Mouse (Mus musculus) midbrain, embryonic 16.5 days (tissue): ENCODE data around the gene Ncf2. TPM values are rescaled to one million over a fixed set of nuclear protein-coding genes. Genes with fewer than 3 reads are reported as not detected.
"Not testable (repeated sequence)": the region's sequence is repeated elsewhere in the genome, so short reads cannot be mapped to it uniquely, and the experiment has no call there.

Source experiments
- ATAC-seq: fragments of 200-750 bp; cut with Nextera tagmentation; 2 replicates; pipeline ENCODE4 v1.8.0; 2017; ENCODE audit warnings: moderate TSS enrichment
- H3K27ac ChIP-seq: fragments of 300-500 bp; sonication (generic); 2 replicates; pipeline ENCODE4 v1.5.1; 2014; ENCODE audit warnings: mild to moderate bottlenecking, low read length, mixed read lengths
- H3K27me3 ChIP-seq: fragments of 300-500 bp; sonication (generic); 2 replicates; pipeline ENCODE4 v1.6.1; 2014; ENCODE audit warnings: low read depth, low read length, mixed read lengths; ENCODE audit not compliant: control insufficient read depth, insufficient read depth
- H3K36me3 ChIP-seq: fragments of 300-500 bp; sonication (generic); 2 replicates; pipeline ENCODE4 v1.6.1; 2014; ENCODE audit warnings: mild to moderate bottlenecking, low read length, moderate library complexity, mixed read lengths; ENCODE audit not compliant: control insufficient read depth, insufficient read depth
- H3K4me1 ChIP-seq: fragments of 300-500 bp; sonication (generic); 2 replicates; pipeline ENCODE4 v1.6.1; 2014; ENCODE audit warnings: mild to moderate bottlenecking, low read length, mixed read lengths; ENCODE audit not compliant: control insufficient read depth, insufficient read depth
- H3K4me2 ChIP-seq: fragments of 300-500 bp; sonication (generic); 2 replicates; pipeline ENCODE4 v1.6.1; 2014; ENCODE audit warnings: mild to moderate bottlenecking, low read length, mixed read lengths
- H3K4me3 ChIP-seq: fragments of 300-500 bp; sonication (generic); 2 replicates; pipeline ENCODE4 v1.5.1; 2014; ENCODE audit warnings: low read depth, mild to moderate bottlenecking, low read length, moderate library complexity, mixed read lengths
- H3K9ac ChIP-seq: fragments of 300-500 bp; sonication (generic); 2 replicates; pipeline ENCODE4 v1.6.1; 2014; ENCODE audit warnings: low read depth, low read length, mixed read lengths
- H3K9me3 ChIP-seq: fragments of 300-500 bp; sonication (generic); replicated peaks from 2 replicates; pipeline ENCODE4 v1.6.1; 2014; ENCODE audit warnings: mild to moderate bottlenecking, low read length, mixed read lengths; ENCODE audit not compliant: control insufficient read depth, poor library complexity, severe bottlenecking
- WGBS: fragments of 180-500 bp; shearing (Covaris S2); extraction: QIAGEN DNeasy Blood & Tissue Kit; methylation state at CpG from one replicate; pipeline ENCODE4 v1.1.7; 2014; 5-methylcytosine and 5-hydroxymethylcytosine counted together
- polyA plus RNA-seq: library from polyadenylated mRNA; unstranded; fragments of >200 nt; fragmentation: Nextera tagmentation; extraction: Ambion mirVana; gene quantifications from 2 replicates; pipeline ENCODE4 v1.2.1, GENCODE M21; 2015

Gene Ncf2
- polyA plus RNA-seq, 1 experiment from 2014 or later, result 2.3 TPM

DNA sequence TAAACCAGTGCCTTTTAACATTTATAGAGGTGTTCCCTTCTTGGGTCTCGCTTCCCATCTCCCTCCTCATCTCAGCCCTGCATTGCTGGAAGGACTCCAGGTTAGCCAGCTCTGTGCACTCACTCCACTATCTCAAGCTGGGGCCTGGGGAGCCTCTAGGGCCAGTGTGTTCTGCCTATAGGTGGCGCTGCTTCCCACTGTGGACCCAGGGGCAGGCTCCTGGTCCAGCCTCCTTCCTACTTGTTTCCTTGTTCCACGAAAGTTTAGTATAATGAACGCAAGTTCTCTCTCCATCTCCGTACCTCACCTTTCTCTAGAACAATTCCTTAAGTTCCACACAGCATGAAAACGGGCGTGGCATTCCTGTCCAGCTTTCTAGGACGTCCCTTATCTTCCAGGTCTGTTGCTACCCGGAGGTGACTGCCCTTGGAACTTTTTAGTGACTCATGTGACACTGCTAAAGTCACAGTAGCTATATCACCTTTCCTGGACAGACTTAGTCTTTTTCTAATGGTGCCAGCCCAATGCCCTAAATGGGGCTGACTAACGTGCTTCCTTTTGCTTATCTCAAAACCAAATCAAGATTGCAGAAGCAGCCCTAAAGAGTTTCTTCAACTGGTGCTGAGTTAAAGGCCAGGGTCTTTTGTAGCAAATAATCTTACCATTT is 20.8 kb upstream of the Ncf2 start:
- no peaks in the 10 kb centered on the region for H3K27me3 ChIP-seq
- H3K4me1 ChIP-seq, result no peaks in the 10 kb centered on the region
- no peak overlapping the region for H3K9ac ChIP-seq
- H3K9me3 ChIP-seq, result no peaks in the 10 kb centered on the region
- no peak overlapping the region for H3K4me2 ChIP-seq
- H3K27ac ChIP-seq, result no peak overlapping the region
- H3K4me3 ChIP-seq, result no peak overlapping the region
- no peak for ATAC-seq
- H3K36me3 ChIP-seq, result peaks cover 6% of the 10 kb centered on the region; the same call in 1 of the 2 replicates
- 40% methylated on average over 10 of the region's 10 CpGs for WGBS

DNA sequence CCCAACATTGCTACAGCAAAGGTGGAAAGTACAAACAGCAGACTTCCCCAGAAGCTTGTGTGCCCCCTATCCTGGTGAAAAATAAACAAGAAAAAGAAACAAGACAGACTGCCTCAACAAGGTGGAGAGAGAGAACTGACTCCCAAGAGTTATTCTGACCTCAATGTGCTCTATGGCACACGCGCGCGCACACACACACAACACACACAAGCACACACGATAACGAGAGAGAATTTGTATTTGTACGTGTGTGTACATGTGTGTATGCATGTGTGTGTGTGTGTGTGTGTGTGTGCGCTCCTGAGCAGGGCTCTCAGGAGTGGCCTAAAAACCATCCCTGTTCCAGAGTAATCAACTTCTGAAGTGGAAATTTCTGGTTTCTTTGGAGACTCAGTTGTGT is 15.4 kb upstream of the Ncf2 start:
- ATAC-seq, result no peak
- WGBS, result 97% methylated on average over 8 of the region's 8 CpGs
- H3K36me3 ChIP-seq, result no peaks in the 10 kb centered on the region

DNA sequence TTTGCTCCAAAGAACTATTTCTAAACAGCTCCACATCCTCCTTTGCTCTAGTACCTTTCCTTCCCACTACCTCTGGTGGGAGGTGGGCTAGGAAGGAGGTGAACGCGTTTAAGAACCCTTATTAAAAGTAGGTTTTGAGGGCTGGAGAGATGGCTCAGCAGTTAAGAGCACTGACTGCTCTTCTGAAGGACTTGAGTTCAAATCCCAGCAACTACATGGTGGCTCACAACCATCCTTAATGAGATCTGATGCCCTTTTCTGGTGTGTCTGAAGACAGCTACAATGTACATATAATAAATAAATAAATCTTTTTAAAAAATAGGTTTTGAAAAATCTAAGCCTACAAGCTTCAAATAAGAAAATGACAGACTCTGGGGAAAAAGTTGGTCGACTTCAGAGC is 14.5 kb upstream of the Ncf2 start:
- not testable (repeated sequence) for ATAC-seq, H3K4me3 ChIP-seq, H3K9me3 ChIP-seq, H3K27ac ChIP-seq, H3K27me3 ChIP-seq, H3K9ac ChIP-seq, H3K36me3 ChIP-seq, H3K4me2 ChIP-seq, H3K4me1 ChIP-seq
- 89% methylated on average over 3 of the region's 3 CpGs for WGBS

More for the DNA sequence above, 15.4 kb upstream of the Ncf2 start:
- H3K9ac ChIP-seq, result no peak overlapping the region
- no peak overlapping the region for H3K4me2 ChIP-seq
- no peak overlapping the region for H3K27ac ChIP-seq
- H3K9me3 ChIP-seq, result no peaks in the 10 kb centered on the region
- no peaks in the 10 kb centered on the region for H3K4me1 ChIP-seq
- no peak overlapping the region for H3K4me3 ChIP-seq
- no peaks in the 10 kb centered on the region for H3K27me3 ChIP-seq

DNA sequence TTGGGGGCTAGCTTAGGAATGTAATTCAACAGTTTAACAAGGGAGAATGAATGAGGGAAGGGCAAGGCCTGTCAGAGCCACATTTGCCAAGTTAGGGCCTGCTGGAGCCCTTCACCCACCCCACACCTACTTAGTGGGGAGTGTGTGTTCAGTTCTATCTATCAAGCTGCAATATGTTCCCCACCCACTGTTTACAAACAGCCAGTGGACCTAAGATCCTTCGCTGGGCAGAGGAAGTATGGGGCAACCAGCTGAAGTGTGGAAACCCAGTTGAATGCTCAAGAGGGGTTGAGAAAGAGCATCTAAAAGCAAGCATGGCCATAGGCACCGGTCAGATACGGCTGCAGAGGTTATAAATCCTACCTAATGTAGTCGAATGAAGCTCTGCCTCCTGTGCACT is 13.0 kb upstream of the Ncf2 start:
- H3K36me3 ChIP-seq, result no peaks in the 10 kb centered on the region
- WGBS, result 94% methylated on average over 4 of the region's 4 CpGs
- H3K4me3 ChIP-seq, result no peak overlapping the region
- ATAC-seq, result no peak
- no peak overlapping the region for H3K27ac ChIP-seq
- no peak overlapping the region for H3K4me2 ChIP-seq
- no peaks in the 10 kb centered on the region for H3K4me1 ChIP-seq
- no peak overlapping the region for H3K9ac ChIP-seq
- no peaks in the 10 kb centered on the region for H3K27me3 ChIP-seq
- no peaks in the 10 kb centered on the region for H3K9me3 ChIP-seq

DNA sequence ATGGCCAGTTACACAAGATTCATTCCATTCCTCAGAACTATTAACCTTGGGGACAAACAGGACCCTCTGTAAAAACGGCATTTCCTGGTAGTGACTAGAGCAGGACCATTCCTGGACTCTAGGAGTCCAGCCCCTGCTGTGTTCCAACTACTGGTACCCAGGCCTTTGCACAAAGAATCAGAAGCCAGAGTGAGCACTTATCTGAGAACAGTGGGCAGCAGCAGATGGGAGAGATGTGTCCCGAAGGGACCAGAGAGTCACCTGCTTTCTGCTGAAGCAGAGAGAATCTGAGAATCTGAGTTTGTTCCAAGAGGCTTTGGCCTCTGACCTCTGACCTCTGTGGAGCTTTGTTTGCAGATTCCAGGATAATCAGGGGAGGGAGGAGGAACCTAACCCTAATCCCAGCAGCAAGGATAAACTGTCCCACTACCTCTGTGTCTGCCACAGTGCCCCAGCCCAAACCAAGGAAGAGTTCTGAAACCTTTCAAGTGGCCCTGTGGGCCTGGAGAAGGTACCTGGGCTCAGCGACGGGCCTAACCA is 11.8 kb upstream of the Ncf2 start:
- Histone ChIP-seq H3K4me2 (no peak overlapping the region), H3K27ac (no peak overlapping the region), H3K36me3 (no peaks in the 10 kb centered on the region), H3K9ac (no peak overlapping the region), H3K9me3 (no peaks in the 10 kb centered on the region), H3K4me1 (no peaks in the 10 kb centered on the region), H3K27me3 (no peaks in the 10 kb centered on the region), H3K4me3 (no peak overlapping the region)
- 21% methylated on average over 4 of the region's 4 CpGs for WGBS
- ATAC-seq, result no peak

DNA sequence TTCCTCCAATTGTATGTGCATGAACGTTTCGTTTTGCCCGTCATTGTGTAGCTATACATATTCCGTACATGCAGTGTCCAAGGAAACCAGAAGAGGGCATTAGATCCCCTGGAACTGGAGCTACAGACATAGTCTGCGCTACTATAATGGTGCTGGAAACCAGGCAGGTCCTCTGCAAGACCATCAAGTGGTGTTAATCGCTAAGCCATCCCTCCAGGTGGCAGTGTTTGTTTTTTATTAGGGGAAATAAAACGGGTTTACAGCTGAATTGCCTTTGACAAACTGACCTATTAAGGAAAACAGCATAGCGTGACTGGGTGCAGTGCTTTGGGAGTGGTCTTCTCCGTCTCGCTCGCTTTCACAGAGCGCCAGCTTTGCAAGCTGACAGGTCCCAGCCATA is 9.7 kb upstream of the Ncf2 start:
- no peaks in the 10 kb centered on the region for H3K4me1 ChIP-seq
- H3K9ac ChIP-seq, result no peak overlapping the region
- 37% methylated on average over 12 of the region's 12 CpGs for WGBS
- H3K27ac ChIP-seq, result no peak overlapping the region
- no peaks in the 10 kb centered on the region for H3K36me3 ChIP-seq
- no peak overlapping the region for H3K4me2 ChIP-seq
- H3K27me3 ChIP-seq, result no peaks in the 10 kb centered on the region
- no peaks in the 10 kb centered on the region for H3K9me3 ChIP-seq
- H3K4me3 ChIP-seq, result no peak overlapping the region
- no peak for ATAC-seq

DNA sequence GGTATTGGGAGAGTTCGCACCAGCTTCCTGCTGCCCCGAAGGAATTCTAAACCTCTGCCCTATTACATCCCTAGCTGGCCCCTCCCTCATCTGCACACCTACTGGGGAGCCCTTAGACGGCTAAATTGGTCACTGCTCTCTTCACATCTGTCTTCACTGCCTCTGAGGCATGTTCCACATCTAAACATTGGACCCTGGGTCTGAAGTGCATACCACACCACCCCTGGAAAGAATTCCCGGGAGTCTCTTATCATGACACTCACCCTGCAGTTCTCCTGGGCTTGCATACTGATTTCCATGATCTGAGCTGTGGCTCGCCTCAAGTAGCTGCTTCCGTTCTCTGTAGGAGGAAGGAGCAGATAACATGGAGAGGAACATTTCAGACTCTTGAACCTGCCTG is 9.2 kb upstream of the Ncf2 start:
- Histone ChIP-seq H3K36me3 (no peaks in the 10 kb centered on the region), H3K27ac (no peak overlapping the region), H3K9ac (no peak overlapping the region), H3K27me3 (no peaks in the 10 kb centered on the region), H3K4me1 (no peaks in the 10 kb centered on the region), H3K4me3 (no peak overlapping the region), H3K4me2 (no peak overlapping the region), H3K9me3 (no peaks in the 10 kb centered on the region)
- ATAC-seq, result no peak
- 32% methylated on average over 6 of the region's 6 CpGs for WGBS

DNA sequence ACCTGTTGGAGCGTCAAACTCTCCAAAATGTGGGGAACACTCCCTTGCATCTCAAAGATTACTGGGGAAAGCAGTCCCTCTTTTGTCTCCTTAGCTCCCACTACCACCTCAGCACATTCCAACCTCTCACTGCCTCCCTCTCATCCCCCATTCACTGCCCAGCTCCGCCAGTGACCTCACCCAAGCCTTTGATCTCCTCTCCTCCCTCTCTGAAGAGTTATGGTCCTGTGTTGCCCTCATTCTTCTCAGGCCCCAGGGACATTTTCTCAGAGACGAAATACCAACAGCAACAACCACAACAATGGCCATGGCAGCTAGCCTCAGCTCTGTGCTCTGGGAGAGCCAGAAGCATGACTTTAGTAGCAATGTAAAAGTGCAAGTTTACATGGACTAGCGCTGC is 8.7 kb upstream of the Ncf2 start:
- ATAC-seq, result no peak
- H3K9me3 ChIP-seq, result no peaks in the 10 kb centered on the region
- H3K4me1 ChIP-seq, result no peaks in the 10 kb centered on the region
- no peaks in the 10 kb centered on the region for H3K27me3 ChIP-seq
- no peak overlapping the region for H3K4me3 ChIP-seq
- H3K27ac ChIP-seq, result no peak overlapping the region
- H3K9ac ChIP-seq, result no peak overlapping the region
- no peaks in the 10 kb centered on the region for H3K36me3 ChIP-seq
- 24% methylated on average over 4 of the region's 4 CpGs for WGBS
- H3K4me2 ChIP-seq, result no peak overlapping the region

DNA sequence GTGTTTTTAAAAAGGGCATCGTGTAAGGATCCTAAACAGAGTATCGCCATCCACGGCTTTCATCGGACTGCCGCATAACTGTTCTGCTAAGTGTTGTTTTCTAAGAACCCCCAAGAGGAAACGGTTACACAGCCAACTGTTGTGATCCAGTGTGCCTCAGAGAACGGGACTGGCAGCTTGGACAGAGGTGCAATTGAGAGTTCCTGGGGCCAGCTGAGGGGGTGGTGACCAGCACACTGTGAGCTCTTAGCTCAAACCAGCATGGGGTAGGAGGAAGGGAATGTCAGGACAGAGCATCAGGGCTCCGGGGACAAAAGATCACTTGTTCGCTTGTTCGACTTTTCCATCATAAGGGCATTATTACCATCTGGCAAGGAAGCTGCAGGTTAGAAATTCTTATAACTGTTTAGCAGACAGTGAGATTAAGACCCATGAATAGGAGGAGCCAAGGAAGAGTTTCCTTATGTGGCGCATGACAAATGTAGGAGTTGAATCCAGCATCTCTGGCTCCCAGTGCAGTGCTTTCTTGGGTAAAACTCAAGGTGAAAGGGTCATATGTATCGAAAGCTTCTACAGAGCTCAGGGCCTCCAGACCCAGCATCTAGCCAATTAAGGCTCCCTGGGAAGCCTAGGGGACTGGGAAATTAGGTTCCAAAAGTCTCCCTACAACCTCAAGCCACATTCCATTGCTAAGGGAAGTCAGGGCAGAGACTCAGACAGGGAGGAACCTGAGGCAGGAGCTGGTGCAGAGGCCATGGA is 7.1 kb upstream of the Ncf2 start:
- no peaks in the 10 kb centered on the region for H3K27me3 ChIP-seq
- no peak overlapping the region for H3K27ac ChIP-seq
- H3K9me3 ChIP-seq, result no peaks in the 10 kb centered on the region
- no peak overlapping the region for H3K4me3 ChIP-seq
- WGBS, result 19% methylated on average over 12 of the region's 12 CpGs
- H3K4me2 ChIP-seq, result no peak overlapping the region
- H3K36me3 ChIP-seq, result no peaks in the 10 kb centered on the region
- no peak for ATAC-seq
- H3K4me1 ChIP-seq, result no peaks in the 10 kb centered on the region
- no peak overlapping the region for H3K9ac ChIP-seq
